Mouse (Mus musculus): ENCODE measurements around the gene Olfr1424.
"Not testable (repeated sequence)": the region's sequence is repeated elsewhere in the genome, so short reads cannot be mapped to it uniquely, and the experiment has no call there.

Gene Olfr1424

GRCm38 (mm10) chr19:12062582-12062981 lies at the start of gene Olfr1424:
TSS of gene Olfr1424 (minus strand) at chr19:12062682.
- in situ Hi-C loops (cut with MboI, MseI) = not testable (repeated sequence)

GRCm38 (mm10) chr19:12104541-12104940 lies 42.1 kb upstream of the Olfr1424 start:
- in situ Hi-C loops (cut with MboI, MseI) = no loop called here

- in situ Hi-C loops (cut with MboI, MseI) = no loop called here
Observed at GRCm38 (mm10) chr19:12103234-12103633, 40.8 kb upstream of the Olfr1424 start, which contains the start of gene Olfr1427. TSS of gene Olfr1427 (minus strand) at chr19:12103334.

- in situ Hi-C loops (cut with MboI, MseI) = no loop called here
Observed at GRCm38 (mm10) chr19:12091913-12092312, 29.4 kb upstream of the Olfr1424 start, which contains the start of gene Olfr1426. TSS of gene Olfr1426 (minus strand) at chr19:12092013.

- in situ Hi-C loops (cut with MboI, MseI) = not testable (repeated sequence)
Observed at GRCm38 (mm10) chr19:12077631-12078030, 15.1 kb upstream of the Olfr1424 start, which contains the start of gene Olfr1425. TSS of gene Olfr1425 (minus strand) at chr19:12077731.

GRCm38 (mm10) chr19:12069546-12069945 lies 7.1 kb upstream of the Olfr1424 start:
- in situ Hi-C loops (cut with MboI, MseI) = not testable (repeated sequence)

GRCm38 (mm10) chr19:12067806-12068205 lies 5.3 kb upstream of the Olfr1424 start:
- in situ Hi-C loops (cut with MboI, MseI) = not testable (repeated sequence)

GRCm38 (mm10) chr19:12043163-12043562 lies 19.3 kb downstream of the Olfr1424 start:
- in situ Hi-C loops (cut with MboI, MseI) = no loop called here

GRCm38 (mm10) chr19:12041217-12041616 lies 21.3 kb downstream of the Olfr1424 start, which contains the start of gene Olfr1423:
TSS of gene Olfr1423 (minus strand) at chr19:12041317.
- in situ Hi-C loops (cut with MboI, MseI) = no loop called here

- in situ Hi-C loops (cut with MboI, MseI) = no loop called here
Observed at GRCm38 (mm10) chr19:12037727-12038126, 24.8 kb downstream of the Olfr1424 start.

GRCm38 (mm10) chr19:12026606-12027005 lies 35.9 kb downstream of the Olfr1424 start:
- in situ Hi-C loops (cut with MboI, MseI) = no loop called here

GRCm38 (mm10) chr19:12025333-12025732 lies 37.1 kb downstream of the Olfr1424 start:
- in situ Hi-C loops (cut with MboI, MseI) = no loop called here

- in situ Hi-C loops (cut with MboI, MseI) = loop anchor here (25.0 kb wide), 1 partner anchor 788 kb away; no protein-coding TSS in a partner anchor
Observed at GRCm38 (mm10) chr19:12024149-12024548, 38.3 kb downstream of the Olfr1424 start.

GRCm38 (mm10) chr19:12016192-12016591 lies 46.3 kb downstream of the Olfr1424 start:
- in situ Hi-C loops (cut with MboI, MseI) = loop anchor here (10.0 to 25.0 kb wide), 2 partner anchors 559 to 796 kb away; no protein-coding TSS in a partner anchor

- in situ Hi-C loops (cut with MboI, MseI) = loop anchor here (10.0 to 25.0 kb wide), 2 partner anchors 559 to 797 kb away; no protein-coding TSS in a partner anchor
Observed at GRCm38 (mm10) chr19:12015708-12016107, 46.8 kb downstream of the Olfr1424 start.

GRCm38 (mm10) chr19:12013228-12013627 lies 49.3 kb downstream of the Olfr1424 start:
- in situ Hi-C loops (cut with MboI, MseI) = loop anchor here (10.0 to 25.0 kb wide), 2 partner anchors 562 to 799 kb away; no protein-coding TSS in a partner anchor

GRCm38 (mm10) chr19:12012615-12013014 lies 49.9 kb downstream of the Olfr1424 start:
- in situ Hi-C loops (cut with MboI, MseI) = loop anchor here (10.0 to 25.0 kb wide), 2 partner anchors 562 to 800 kb away; no protein-coding TSS in a partner anchor

GRCm38 (mm10) chr19:12011560-12012556 lies 50.6 kb downstream of the Olfr1424 start:
- in situ Hi-C loops (cut with MboI, MseI) = loop anchor here (10.0 to 25.0 kb wide), 2 partner anchors 563 to 800 kb away; no protein-coding TSS in a partner anchor

- in situ Hi-C loops (cut with MboI, MseI) = loop anchor here (10.0 to 25.0 kb wide), 2 partner anchors 564 to 801 kb away; no protein-coding TSS in a partner anchor
Observed at GRCm38 (mm10) chr19:12010916-12011559, 51.4 kb downstream of the Olfr1424 start.

- in situ Hi-C loops (cut with MboI, MseI) = loop anchor here (10.0 to 25.0 kb wide), 2 partner anchors 564 to 802 kb away; no protein-coding TSS in a partner anchor
Observed at GRCm38 (mm10) chr19:12010281-12010771, 52.2 kb downstream of the Olfr1424 start.

All from T-helper 1 cell (primary cell).